Mouse (Mus musculus): Measurements from ENCODE around the gene Pde8a.

Gene Pde8a

DNA sequence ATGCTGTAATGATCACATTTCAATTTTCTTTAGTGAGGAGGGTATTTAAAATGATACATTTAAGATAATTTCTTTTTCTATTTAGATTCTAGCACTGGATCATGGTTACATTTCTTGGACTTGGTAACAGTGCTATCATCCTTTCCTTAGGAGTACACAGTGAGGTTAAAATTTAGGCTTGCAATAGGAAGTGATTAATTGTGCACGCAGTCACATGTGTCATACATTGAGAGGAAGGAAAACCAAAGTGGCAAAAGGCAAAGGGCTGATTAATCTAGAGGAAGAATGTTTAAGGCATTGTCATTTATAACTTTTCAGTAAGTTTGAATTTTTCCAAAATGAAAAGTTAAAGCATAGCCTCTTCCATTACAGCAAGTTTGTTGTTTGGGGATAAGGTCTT lies 67.8 kb downstream of the Pde8a start:
- DNase-seq (ENCODE audit: low spot score) = no peak

DNA sequence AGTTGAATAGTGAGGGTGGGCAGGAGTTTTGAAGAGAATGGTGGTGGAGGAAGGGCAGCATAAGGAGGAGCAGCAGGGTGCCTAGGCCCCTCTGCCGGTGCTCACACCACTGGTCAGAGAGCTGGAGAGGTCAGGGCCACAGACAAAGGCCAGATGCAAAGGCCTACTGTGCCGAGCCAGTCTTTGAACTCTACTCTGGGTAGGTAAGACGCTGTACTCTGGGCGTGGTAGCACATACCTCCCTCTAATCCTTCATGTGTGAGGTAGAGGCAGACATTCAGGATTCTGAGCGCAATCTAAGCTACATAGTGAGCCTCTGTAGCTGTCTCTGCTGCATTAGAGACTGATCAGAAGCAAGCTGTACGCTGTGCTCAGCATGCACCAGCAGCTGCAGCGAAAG lies 73.1 kb downstream of the Pde8a start:
- no peak for DNase-seq (ENCODE audit: low spot score)

DNA sequence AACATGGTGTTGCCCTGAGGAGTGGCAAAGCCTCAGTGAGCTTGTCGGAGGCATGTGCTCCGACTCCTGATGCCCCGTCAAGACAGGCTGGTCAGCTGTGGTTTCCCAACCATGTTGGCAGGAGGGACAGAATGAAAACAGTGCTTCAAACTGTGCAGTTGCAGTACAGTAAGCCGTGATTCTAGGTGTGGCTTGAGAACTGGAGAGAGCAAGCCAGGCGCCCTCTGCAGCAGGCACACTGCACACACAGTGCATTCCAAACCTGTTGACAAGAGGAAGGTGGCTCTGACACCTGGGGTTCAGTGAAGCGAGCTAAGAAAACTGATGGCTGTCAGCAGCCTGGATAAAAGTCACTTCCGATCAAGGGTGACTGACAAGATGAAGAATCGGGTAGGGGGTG lies 73.5 kb downstream of the Pde8a start:
- no peak for DNase-seq (ENCODE audit: low spot score)

DNA sequence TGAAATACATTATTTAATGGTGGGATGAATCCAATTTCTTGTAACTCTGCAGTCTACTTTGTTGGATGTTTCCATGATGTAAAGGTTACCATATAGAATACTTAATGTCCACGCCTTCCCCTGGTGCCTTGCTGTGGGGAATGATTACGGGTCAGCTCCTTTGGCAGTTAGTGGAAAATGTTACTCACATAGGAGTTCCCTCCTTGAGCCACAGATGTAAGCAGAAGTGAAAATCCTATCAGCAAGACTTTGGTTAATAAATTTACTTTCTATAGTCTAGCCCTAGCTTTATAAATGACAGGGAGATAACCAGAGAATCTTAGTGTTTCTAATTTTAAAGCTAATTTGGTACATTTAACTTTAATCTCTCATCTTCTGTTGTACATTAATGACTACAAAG lies 81.8 kb downstream of the Pde8a start:
- no peak for DNase-seq (ENCODE audit: low spot score)

DNA sequence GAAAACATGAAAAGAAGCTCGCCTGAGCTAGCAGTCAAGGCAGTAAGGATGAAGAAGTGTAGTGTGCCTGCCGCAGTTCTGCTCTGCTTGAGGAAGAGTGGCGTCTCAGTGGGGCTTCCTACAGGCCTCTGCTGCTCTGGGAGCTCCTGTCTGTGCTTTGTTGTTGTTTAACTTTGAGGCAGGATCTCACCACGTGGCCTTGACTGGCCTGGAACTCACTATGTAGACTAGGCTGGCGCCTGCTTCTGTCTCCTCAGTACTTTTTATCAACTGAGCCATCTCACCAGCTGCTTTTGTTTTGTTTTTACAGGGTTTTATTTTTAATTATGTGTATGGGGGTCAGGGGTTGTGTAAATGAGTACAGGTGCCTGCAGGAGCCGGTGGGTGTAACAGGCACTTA lies 84.8 kb downstream of the Pde8a start:
- DNase-seq (ENCODE audit: low spot score) = no peak

DNA sequence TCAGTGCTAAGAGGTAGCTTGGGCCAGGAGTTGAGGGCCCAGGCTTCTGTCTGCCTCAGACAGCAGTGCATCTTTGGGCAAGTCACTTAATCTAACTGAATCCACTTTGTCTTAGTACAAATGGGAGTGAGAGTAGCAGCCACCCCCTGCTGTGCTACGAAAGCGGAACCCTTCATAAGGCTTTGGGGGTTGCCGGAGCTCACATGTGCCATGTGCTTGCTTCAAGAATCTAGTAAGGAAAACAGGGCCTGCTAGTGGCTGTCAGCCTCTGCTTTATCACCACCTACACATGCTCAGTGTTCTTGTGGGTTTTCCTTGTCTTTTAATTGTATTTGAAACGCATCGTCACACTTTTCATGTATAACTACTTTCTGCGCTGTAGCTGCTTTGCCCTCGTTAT lies 87.9 kb downstream of the Pde8a start:
- DNase-seq (ENCODE audit: low spot score) = no peak

DNA sequence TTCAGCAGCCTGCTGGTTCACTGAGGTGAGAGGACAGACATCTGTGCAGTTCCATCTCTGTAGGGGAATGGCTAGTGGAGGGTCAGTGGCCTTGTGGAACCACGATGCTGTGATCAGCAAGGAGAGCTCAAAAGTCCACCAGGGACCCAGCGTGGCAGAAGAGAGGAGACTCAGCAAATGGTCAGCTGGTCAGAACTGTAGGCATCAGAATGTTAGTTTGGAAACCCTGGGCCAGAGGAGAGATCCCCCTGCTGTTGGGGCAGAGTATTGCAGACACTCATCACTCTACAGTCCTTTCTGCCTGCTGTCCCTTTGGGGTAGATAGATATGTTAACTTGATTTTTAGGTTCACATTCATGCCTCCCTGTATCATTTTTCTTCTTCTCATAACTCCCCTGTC lies 90.3 kb downstream of the Pde8a start:
- no peak for DNase-seq (ENCODE audit: low spot score)

DNA sequence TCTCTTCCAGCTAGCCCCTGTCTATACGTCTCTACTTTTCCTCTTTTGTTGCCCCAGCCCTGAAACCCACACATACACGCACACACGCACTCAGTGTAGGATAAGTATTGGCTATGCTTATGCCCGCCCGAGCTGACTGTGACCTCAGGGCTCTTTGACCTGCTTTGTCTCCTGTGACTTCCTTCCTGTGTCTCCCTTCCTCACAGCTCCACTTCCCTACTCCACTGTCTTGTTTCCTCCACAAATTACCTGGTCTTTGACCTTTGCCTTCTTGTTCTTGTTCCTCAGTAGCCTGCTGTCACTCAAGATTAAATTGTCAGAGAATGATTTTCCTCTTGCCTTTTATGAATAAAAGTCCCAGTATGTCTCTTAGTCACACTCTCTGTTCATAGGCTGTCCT lies 90.7 kb downstream of the Pde8a start:
- DNase-seq (ENCODE audit: low spot score) = no peak

DNA sequence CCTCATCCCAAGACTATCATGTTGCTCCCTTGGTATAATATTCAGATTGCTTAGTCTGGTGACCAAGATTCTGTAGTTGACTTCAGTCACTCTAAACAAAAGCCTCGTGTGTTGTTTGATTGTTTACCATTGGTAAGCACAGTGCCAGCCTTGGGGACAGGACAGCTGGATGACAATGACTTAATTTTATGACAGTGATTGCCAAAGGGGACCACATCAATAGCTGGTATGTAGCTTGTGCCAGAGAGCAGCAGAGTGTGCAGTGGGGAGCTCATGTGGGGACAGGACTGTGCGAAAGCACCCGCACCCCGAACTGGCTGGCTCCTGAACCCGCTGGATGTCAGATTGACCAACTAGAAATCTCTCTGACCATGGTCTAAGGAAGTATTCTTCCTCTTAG lies 91.3 kb downstream of the Pde8a start:
- no peak for DNase-seq (ENCODE audit: low spot score)

DNA sequence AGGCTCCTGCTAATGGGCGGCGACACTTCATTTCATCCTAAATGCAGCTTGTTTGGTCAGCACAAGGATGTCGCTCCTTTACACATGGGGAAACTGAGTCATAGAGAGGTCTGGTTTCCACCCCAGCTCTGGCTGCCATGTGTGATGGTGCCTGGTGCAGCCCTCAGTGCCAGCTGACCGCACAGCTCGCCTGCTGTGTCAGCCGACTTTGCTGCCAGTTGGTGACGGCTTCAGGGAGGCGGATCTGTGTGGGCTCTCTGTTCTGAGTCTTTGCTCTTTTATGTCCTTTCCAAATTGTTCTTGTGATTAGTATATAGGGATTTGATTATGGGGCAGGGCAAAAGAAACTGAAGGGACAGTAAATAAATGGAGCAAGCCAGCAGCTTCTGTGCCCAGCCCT lies 94.3 kb downstream of the Pde8a start:
- DNase-seq (ENCODE audit: low spot score) = no peak

DNA sequence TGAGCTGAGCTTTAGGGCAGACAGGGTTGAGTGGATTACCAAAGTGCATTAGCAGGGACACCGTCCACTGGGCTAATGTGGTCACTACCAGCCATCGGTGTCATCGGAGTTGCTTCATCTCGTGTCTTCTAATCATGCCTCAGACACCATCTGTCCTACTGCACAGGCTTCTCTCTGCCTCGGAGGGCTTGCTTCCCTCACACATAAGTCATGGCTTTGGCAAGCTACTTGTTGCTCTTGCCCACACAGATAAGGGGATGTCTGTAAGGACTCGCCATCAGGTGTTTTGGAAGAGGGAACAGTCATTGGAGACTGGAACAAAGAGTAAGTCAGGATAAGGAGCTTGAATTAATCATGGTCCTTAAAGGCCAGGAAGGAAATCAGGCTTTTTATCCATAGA lies 95.9 kb downstream of the Pde8a start:
- DNase-seq (ENCODE audit: low spot score) = no peak

DNA sequence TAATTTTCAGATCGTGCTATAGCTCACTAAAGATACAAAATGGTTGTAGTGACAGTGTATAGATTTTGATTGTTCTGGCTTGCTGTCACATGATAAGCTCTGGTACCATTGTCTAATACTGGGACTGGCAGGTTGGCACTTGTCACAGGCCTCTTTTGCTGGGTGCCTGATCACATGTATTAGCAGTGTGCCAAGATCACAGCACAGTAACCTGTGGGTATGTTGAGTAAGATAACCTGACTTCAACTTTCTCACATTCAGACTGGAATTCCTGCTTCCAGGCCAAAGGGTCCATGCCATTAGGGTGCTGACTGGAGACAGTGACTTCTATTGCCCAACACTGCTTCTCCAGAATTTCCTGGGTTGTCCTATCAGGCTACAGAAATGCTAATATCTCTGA lies 97.7 kb downstream of the Pde8a start:
- no peak for DNase-seq (ENCODE audit: low spot score)

DNA sequence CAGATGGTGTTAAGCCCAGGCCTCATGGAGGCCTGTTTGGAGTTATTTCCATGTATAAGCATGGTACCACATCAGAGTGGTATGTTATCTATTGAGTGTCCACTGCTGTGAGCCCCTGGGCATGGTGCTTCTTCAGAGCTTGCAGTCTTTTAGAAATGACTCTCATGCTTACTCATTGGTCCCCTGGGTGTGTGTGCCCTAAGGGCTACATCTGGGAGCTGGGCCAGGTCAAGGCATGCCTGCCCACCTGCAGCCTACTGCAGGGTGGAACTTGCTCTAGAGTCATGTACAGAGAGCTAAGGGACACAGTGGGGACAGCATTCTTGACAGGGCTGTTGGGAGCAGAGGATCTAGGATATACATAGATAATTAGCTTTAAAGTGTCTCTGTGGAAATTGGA lies 98.2 kb downstream of the Pde8a start:
- DNase-seq (ENCODE audit: low spot score) = no peak

DNA sequence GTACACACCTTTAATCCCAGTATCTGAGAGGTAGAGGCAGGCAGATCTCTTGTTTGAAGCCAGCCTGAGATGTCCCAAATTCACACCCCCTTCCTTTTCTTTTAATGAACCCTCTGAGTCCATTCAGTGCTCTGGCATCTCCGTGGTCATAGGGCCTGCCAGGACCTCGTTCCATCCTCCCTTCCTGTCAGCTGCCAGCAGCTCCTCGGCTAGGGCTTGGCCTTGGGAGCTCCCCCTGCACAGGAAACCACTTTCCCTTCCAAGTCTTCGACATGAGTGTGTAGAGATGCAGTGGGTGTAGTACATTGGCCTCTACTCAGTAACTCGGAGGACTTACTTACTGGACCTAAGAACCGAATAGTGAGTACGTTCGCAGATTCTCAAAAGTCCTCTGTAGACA lies 102.2 kb downstream of the Pde8a start:
- no peak for DNase-seq (ENCODE audit: low spot score)

DNA sequence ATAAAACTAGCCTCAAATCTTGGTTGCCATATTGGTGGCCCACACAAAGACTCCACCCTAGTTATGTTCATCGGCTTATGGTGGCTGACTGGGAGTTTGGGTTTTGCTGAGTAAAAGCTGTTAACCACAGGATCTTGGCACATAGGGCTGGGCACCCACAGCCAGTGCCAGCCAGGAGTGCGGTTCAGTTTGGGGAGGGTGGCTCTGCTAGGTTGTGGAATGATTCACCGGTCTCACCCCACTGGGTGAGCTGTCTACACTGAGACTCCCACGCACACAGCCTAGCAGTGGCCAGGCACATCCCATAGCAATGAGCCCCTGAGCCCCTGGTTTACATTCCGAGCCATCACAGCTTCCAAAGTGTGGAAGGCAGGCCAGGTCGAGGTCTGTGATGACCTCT lies 106.4 kb downstream of the Pde8a start:
- DNase-seq (ENCODE audit: low spot score) = no peak

DNA sequence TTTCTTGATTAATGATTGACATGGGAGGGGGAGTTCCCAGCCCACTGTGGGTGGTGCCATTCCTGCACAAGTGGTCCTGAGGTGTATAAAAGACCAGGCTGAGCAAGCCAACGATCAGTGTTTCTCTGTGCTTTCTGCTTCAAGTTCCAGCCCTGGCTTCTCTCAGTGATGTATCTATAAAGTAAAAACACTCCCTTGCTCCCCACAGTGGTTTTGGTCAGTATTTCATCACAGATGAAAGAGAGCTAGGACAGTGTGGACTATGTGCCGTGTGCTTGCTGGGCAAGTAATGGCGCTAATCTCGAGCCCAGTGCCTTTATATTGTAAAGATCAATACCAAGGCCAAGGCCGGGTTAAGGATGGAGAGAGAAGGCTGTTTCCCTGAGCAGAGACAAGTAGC lies 108.4 kb downstream of the Pde8a start:
- no peak for DNase-seq (ENCODE audit: low spot score)

DNA sequence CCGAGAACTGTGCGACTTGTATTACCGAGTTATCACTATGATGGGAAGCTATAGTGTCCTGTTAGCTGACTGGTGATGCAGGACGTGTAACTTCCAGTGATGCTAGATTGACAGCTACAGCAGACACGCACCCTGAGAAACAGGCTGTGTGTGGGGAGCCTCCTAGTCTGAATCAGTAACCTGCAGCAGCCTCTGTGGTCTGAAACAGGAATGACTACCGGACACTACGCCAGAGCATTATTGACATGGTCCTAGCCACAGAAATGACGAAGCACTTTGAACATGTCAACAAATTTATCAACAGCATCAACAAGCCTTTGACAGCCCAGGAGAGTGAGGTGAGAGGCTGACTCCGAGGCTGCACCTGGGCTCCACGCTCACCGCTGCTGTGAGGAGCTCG lies 112.6 kb downstream of the Pde8a start:
- no peak for DNase-seq (ENCODE audit: low spot score)

DNA sequence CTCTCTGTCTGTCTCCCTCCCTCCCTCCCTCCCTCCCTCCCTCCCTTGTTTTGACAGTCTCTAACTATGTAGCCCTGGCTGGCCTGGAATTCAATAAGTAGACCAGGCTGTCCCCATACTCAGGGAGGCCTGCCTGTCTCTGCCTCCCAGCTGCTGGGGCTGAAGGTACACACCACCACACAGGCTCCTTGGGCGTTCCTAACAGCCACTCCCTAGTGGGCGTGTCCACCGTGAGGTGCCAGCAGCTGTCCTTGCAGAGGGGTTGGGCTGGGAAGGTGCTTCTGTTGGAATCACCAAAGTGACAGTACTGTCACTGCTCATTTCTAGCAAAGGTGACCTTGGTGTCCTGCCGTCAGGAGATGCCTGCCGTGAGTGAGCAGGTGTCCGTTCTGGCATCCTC lies 113.5 kb downstream of the Pde8a start:
- DNase-seq (ENCODE audit: low spot score) = no peak

DNA sequence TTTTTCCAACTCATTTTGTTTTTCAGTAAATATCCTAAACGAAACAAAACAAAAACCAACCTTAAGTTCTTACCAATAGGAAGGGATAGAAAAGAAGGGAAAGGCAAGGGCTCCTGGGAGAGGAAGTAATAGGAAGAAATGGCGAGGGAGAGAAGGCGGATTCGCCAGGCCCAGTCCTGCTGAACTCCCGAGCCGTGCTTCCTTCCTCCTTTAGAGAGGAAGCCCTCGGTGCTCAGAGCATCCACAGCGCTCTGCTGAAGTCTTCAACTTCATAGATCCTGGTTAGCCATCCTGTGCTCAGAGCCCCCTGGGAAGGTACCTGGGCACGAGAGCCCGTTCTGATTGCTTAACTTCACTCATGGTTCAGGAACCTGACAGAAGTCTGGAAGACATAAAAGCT lies 114.3 kb downstream of the Pde8a start:
- no peak for DNase-seq (ENCODE audit: low spot score)

DNA sequence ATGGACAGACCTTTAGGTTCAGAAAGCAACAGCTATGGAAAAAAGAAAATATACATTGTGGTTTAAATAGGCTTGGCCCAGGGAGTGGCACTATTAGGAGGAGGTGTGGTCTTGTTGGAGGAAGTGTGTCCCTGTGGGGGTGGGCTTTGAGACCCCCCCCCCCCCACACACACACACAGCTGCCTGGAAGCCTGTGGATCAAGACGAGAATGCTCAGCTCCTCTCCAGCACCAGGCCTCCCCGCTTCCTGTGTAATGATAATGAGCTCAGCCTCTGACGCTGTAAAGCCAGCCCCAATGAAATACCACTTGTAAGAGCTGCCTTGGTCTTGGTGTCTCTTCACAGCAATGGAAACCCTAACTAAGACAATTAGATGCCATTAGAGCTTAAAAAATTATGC lies 117.4 kb downstream of the Pde8a start:
- DNase-seq (ENCODE audit: low spot score) = no peak

DNA sequence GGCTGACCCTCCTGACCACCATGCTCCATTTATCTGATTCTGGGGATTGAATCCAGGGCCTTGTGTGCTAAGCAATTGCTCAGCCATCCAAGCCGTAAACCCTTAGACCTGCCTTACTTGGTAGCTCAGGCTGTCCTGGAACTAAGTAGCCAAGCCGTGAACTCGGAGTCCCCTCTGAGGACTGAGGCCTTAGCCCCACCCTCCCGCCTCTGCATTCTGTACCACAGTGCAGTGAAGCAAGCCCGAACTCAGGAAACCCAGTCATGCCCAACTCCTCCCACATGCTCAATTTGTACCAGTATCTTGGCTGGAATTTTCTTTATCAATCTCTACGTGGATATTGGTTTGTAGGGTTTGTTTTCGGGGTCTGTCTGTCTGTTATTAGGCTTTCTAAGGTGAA lies 118.5 kb downstream of the Pde8a start:
- no peak for DNase-seq (ENCODE audit: low spot score)

DNA sequence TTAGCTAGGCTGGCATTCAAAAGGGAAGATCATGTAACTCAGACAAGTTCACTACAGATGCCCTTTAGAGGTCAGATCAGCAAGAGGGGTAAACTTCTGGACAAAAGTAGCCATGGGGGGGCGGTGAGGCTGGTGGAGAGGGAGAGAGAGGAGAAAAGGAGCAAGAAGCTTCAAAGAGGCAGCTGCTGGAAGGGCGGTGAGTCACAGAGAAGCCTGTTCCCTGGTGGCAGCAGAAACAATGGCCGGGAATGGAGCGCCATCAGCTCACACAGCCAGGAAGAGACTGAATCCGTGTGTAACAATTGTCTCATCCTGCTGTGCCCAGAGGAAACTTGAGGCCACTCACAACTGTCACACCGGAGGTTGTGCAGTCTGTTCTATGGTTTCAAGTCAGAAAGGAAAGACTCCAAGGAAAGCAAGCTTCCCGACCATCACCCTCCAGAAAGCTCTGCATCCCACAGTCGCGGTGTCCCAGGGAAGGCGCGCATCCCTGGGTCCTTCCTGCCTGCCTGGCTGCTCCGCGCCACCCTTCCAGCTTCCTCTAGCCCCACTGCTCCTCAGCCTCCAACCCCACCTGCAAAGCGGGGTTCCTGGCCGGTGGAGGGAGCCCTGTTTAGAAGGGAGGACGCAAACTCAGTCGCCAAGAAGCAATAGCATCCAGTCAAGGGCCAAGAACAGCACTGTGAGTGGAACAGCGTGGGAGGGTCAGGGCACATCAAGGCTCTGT lies 122.5 kb downstream of the Pde8a start:
- no peak for DNase-seq (ENCODE audit: low spot score)

DNA sequence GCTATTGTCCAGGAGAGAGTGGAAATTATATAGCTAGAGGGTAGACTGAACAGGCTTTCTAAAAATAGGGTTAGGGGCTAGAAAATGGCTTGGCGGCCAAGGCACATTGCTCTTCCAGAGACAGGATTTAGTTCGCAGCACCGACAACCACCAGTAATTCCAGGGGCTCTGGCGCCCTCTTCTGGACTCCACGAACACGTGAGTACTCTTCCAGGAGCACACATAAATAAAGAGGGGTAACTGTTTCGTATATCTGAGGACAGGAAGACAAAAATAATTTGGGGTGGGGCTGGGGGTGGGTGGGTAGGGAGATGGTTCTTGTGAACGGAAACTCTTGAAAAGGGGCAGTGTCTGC lies 123.0 kb downstream of the Pde8a start:
- no peak for DNase-seq (ENCODE audit: low spot score)

DNA sequence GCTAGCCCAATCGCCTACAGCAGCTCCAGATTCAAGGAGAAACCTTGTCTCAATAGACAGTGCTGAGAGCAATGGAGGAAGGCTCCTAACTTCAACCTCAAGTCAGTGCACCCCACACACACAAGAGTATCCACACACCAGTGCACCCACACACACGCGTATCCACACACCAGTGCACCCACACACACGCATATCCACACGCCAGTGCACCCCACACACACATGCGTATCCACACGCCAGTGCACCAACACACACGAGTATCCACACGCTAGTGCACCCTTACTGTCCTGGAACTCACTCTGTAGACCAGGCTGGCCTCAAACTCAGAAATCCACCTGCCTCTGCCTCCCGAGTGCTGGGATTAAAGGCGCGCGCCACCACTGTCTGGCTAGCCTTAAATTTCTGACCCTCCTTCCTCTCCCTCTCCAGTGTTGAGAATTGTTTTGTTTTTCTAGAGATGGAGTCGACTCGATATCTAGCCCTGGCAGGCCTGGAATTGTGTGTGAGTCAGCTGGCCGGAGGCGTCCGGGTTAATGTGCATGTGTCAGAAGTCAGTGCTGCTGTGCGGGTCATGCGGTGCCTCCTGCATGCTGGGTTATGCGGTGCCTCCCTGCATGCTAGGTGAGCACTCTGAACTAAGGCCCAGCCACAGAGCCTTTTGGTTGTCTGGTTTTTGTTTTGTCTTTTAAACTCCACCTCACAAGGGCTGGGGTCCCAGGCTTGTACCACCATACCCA lies 124.6 kb downstream of the Pde8a start:
- DNase-seq (ENCODE audit: low spot score) = no peak

Measured in urinary bladder, postnatal 10 days (tissue).